7 mouse cellular contexts compared by ENCODE assay signal in genomic region chr2:180473080-180473440, GRCm38 (mm10). TPM values are rescaled to one million over a fixed set of nuclear protein-coding genes. Genes with fewer than 3 reads are reported as not detected.
DNase-seq lines count a peak whose midpoint lies in the region; ATAC-seq and TF ChIP-seq lines count a peak whose summit lies in the region.

No protein-coding gene starts in this region.

- peak; percentile 88 for DNase-seq in CH12.LX (ENCODE audit: extremely low read depth)
- peak; percentile 78 for DNase-seq in Muller cell, postnatal 12 days (ENCODE audit: inconsistent ontology term)
- DNase-seq in layer of hippocampus, postnatal 36 days = peak; percentile 25 to 40
- DNase-seq in lung, postnatal 36 days = peak; percentile 70
- DNase-seq in right cerebral cortex, postnatal 4 days = peak; percentile 46

- H3K36me3 ChIP-seq in CH12.LX (replicated peaks in 1 of 2; ENCODE audit: control insufficient read depth in 1 of 2, insufficient read depth in 1 of 2, low read length in 1 of 2) = peaks cover 0 to 42% of the 10 kb centered on the region in 2 experiments
- no peaks in the 10 kb centered on the region for H3K36me3 ChIP-seq in hindbrain, embryonic 13.5 days

- ATAC-seq in erythroblast, adult 5-6 weeks (replicated peaks; ENCODE audit: low FRiP score, poor library complexity, severe bottlenecking) = peak; percentile 57; the same call in 1 of the 2 replicates
- ATAC-seq in hindbrain, embryonic 13.5 days (ENCODE audit: low FRiP score) = peak; percentile 79

- no peak overlapping the region for H3K4me3 ChIP-seq in CH12.LX (replicated peaks in 1 of 3; ENCODE audit: low read depth in 2 of 3, low read length in 2 of 3, poor library complexity in 1 of 3)
- H3K4me3 ChIP-seq in hindbrain, embryonic 13.5 days = no peak overlapping the region

- no peak overlapping the region for H3K4me2 ChIP-seq in CH12.LX (ENCODE audit: insufficient read depth, low read depth, poor library complexity, severe bottlenecking)
- no peak overlapping the region for H3K4me2 ChIP-seq in hindbrain, embryonic 13.5 days

- TF ChIP-seq CTCF in CH12.LX (conservative IDR thresholded peaks at IDR 0.05 in 1 of 2, IDR thresholded peaks at IDR 0.05 in 1 of 2; ENCODE audit: low read depth in 2 of 2, low read length in 2 of 2) = peak; percentile 52 to 88

- no peaks in the 10 kb centered on the region for H3K9me3 ChIP-seq in CH12.LX (replicated peaks; ENCODE audit: low read length)
- H3K9me3 ChIP-seq in hindbrain, embryonic 13.5 days = no peaks in the 10 kb centered on the region

- WGBS in hindbrain, embryonic 13.5 days = 43% methylated on average over 7 of the region's 7 CpGs

- no peaks in the 10 kb centered on the region for H3K79me2 ChIP-seq in CH12.LX (replicated peaks; ENCODE audit: control insufficient read depth, extremely low read depth, insufficient read depth, poor library complexity, severe bottlenecking)

- no peak overlapping the region for H3K9ac ChIP-seq in CH12.LX (ENCODE audit: insufficient read depth, low read depth)
- no peak overlapping the region for H3K9ac ChIP-seq in hindbrain, embryonic 13.5 days

- peaks cover 35 to 57% of the 10 kb centered on the region in 2 experiments for H3K4me1 ChIP-seq in CH12.LX (ENCODE audit: control insufficient read depth in 1 of 2, insufficient read depth in 2 of 2)
- H3K4me1 ChIP-seq in hindbrain, embryonic 13.5 days (replicated peaks) = peaks cover 7% of the 10 kb centered on the region; the same call in 1 of the 2 replicates

- peak; percentile 91 for TF ChIP-seq RAD21 in CH12.LX (IDR thresholded peaks at IDR 0.05; ENCODE audit: low read depth, low read length)

- in situ Hi-C loops in CH12.LX (cut with MboI; ENCODE audit: low pct_ligation_motif_present, low pct_unique_long_range_greater_than_20kb, low sequenced_read_pairs) = loop anchor here (5.0 to 25.0 kb wide), 2 partner anchors 104 to 289 kb away; no protein-coding TSS in a partner anchor

- no peak for TF ChIP-seq EP300 in CH12.LX (IDR thresholded peaks at IDR 0.05; ENCODE audit: low read length)

- no peak for TF ChIP-seq POLR2A in CH12.LX (IDR thresholded peaks at IDR 0.05; ENCODE audit: low read depth, low read length)

- H3K27ac ChIP-seq in CH12.LX (ENCODE audit: insufficient read depth, low read depth) = no peak overlapping the region
- H3K27ac ChIP-seq in hindbrain, embryonic 13.5 days = no peak overlapping the region

- no peaks in the 10 kb centered on the region for H3K27me3 ChIP-seq in CH12.LX (replicated peaks)
- H3K27me3 ChIP-seq in hindbrain, embryonic 13.5 days = peaks cover 24% of the 10 kb centered on the region

- dilution Hi-C loops in CH12.LX (cut with MboI; ENCODE audit: extremely low pct_ligation_motif_present, extremely low pct_unique_long_range_greater_than_20kb, low sequenced_read_pairs) = no loop called here

TF ChIP-seq in CH12.LX, 34 proteins besides CTCF, POLR2A, EP300 and RAD21:
- TF ChIP-seq MYC (IDR thresholded peaks at IDR 0.05; ENCODE audit: low read depth, low read length) (peak; percentile 33; the same call in 1 of the 2 replicates), MAX (IDR thresholded peaks at IDR 0.05; ENCODE audit: low read length) (peak; percentile 21; the same call in 1 of the 2 replicates), ZC3H11A (IDR thresholded peaks at IDR 0.05; ENCODE audit: low read depth, low read length) (peak; percentile 55), ETS1 (conservative IDR thresholded peaks at IDR 0.05; ENCODE audit: low read depth, low read length) (no peak), USF2 (conservative IDR thresholded peaks at IDR 0.05; ENCODE audit: low read depth, low read length) (no peak), SMC3 (IDR thresholded peaks at IDR 0.05; ENCODE audit: low read depth, low read length) (peak; percentile 86)

RNA-seq across cellular contexts. Expression of gene Slco4a1, which starts 17.0 kb away (rescaled TPM):
- 3.9 and 4.8 TPM in 2 replicates for total RNA-seq in CH12.LX (2012; rRNA removed)
- 1.4 and 1.9 TPM in 2 replicates for total RNA-seq in CH12.LX (2014; rRNA removed)
- polyA plus RNA-seq in CH12.LX (2012; ENCODE audit: insufficient read length, low read depth) = 4.3 and 5.4 TPM in 2 replicates
- 4.4 and 4.6 TPM in 2 replicates for total RNA-seq in erythroblast, adult 5-6 weeks (2015; ENCODE audit: low replicate concordance)
- total RNA-seq in erythroblast, adult 5-6 weeks (2017; ENCODE audit: low replicate concordance) = 2.4 and 3.2 TPM in 2 replicates
- polyA plus RNA-seq in hindbrain, embryonic 13.5 days (2015; fragmentation: Nextera tagmentation; extraction: Ambion mirVana) = 1.9 and 2.2 TPM in 2 replicates
- 1 to 10 TPM in 1 of 2 experiments, under 1 TPM in 1; 0.87 to 2.6 TPM for total RNA-seq in layer of hippocampus, postnatal 36 days (2021)

RNA-seq across cellular contexts. Expression of gene Ntsr1, which starts 26.7 kb away (rescaled TPM):
- total RNA-seq in CH12.LX (2012; rRNA removed) = not detected in 2 replicates
- total RNA-seq in CH12.LX (2014; rRNA removed) = not detected in 2 replicates
- not detected in 2 replicates for polyA plus RNA-seq in CH12.LX (2012; ENCODE audit: insufficient read length, low read depth)
- total RNA-seq in erythroblast, adult 5-6 weeks (2015; ENCODE audit: low replicate concordance) = not detected in 2 replicates
- not detected in 2 replicates for total RNA-seq in erythroblast, adult 5-6 weeks (2017; ENCODE audit: low replicate concordance)
- 0.82 and 1.2 TPM in 2 replicates for polyA plus RNA-seq in hindbrain, embryonic 13.5 days (2015; fragmentation: Nextera tagmentation; extraction: Ambion mirVana)
- total RNA-seq in layer of hippocampus, postnatal 36 days (2021) = 1 to 10 TPM; 2.5 to 3.3 TPM

Comparison
In these comparisons a context has a peak if more than half of its experiments do, and no peak if none do; other contexts are left out.
1. DNase-seq: peak in every context shown above with its lines; median percentile 88 in CH12.LX; 78 in Muller cell, postnatal 12 days; 70 in lung, postnatal 36 days; 46 in right cerebral cortex, postnatal 4 days; 32 in layer of hippocampus, postnatal 36 days.